Mouse (Mus musculus): ENCODE measurements around the gene Ldb3. TPM values are rescaled to one million over a fixed set of nuclear protein-coding genes. Genes with fewer than 3 reads are reported as not detected.

Gene Ldb3
- polyA plus RNA-seq, 3 experiments from 2014 or later: not detected

- ATAC-seq: no peak
These were observed 83.2 kb downstream of the Ldb3 start for GRCm38 (mm10) chr14:34505309-34505708.

- no peak for ATAC-seq
These were observed 84.1 kb downstream of the Ldb3 start for GRCm38 (mm10) chr14:34504377-34504776.

GRCm38 (mm10) chr14:34503759-34504158 lies 84.7 kb downstream of the Ldb3 start:
- ATAC-seq: no peak

- ATAC-seq: no peak
These were observed 85.2 kb downstream of the Ldb3 start, which contains the start of gene Bmpr1a for GRCm38 (mm10) chr14:34503325-34503647. Bmpr1a (minus strand) TSS chr14:34503341.

- ATAC-seq: peak; percentile 70
These were observed 85.8 kb downstream of the Ldb3 start for GRCm38 (mm10) chr14:34502475-34503324.

- ATAC-seq: peak; percentile 36
These were observed 86.5 kb downstream of the Ldb3 start for GRCm38 (mm10) chr14:34501804-34502474.

GRCm38 (mm10) chr14:34501447-34501803 lies 87.1 kb downstream of the Ldb3 start:
- ATAC-seq: no peak

GRCm38 (mm10) chr14:34500309-34500708 lies 88.2 kb downstream of the Ldb3 start:
- ATAC-seq: no peak

GRCm38 (mm10) chr14:34499664-34500063 lies 88.8 kb downstream of the Ldb3 start:
- no peak for ATAC-seq

GRCm38 (mm10) chr14:34497346-34497745 lies 91.1 kb downstream of the Ldb3 start:
- ATAC-seq: no peak

- no peak for ATAC-seq
These were observed 94.8 kb downstream of the Ldb3 start for GRCm38 (mm10) chr14:34493682-34494081.

- ATAC-seq: no peak
These were observed 95.8 kb downstream of the Ldb3 start for GRCm38 (mm10) chr14:34492688-34493087.

- no peak for ATAC-seq
These were observed 97.5 kb downstream of the Ldb3 start for GRCm38 (mm10) chr14:34490965-34491364.

GRCm38 (mm10) chr14:34489928-34490327 lies 98.6 kb downstream of the Ldb3 start:
- ATAC-seq: no peak

GRCm38 (mm10) chr14:34486169-34486568 lies 102.3 kb downstream of the Ldb3 start:
- ATAC-seq: no peak

- ATAC-seq: no peak
These were observed 104.8 kb downstream of the Ldb3 start for GRCm38 (mm10) chr14:34483469-34484341.

Other genes starting within 250 kb of the Ldb3 start
- not detected for gene Fam25c, start 233.2 kb downstream of the Ldb3 start, polyA plus RNA-seq (2017; shearing (Covaris generic))
- not detected for gene Sncg, start 213.9 kb downstream of the Ldb3 start, polyA plus RNA-seq (2017; shearing (Covaris generic))
- gene Mmrn2, start 213.2 kb downstream of the Ldb3 start, polyA plus RNA-seq (2017; shearing (Covaris generic)): under 1 TPM in 1 of 3 experiments, not detected in 2; 0.11 TPM
- gene Bmpr1a, start 85.3 kb downstream of the Ldb3 start, polyA plus RNA-seq (2017; shearing (Covaris generic)): under 1 TPM; 0.36 to 0.40 (median 0.40) TPM
- gene 9230112D13Rik, start 65.9 kb downstream of the Ldb3 start, polyA plus RNA-seq (2017; shearing (Covaris generic)): not detected
- gene Opn4, start 11.5 kb upstream of the Ldb3 start, polyA plus RNA-seq (2017; shearing (Covaris generic)): not detected
- 10 to 100 TPM; 46.7 to 54.1 (median 47.0) TPM for gene Wapl, start 85.2 kb upstream of the Ldb3 start, polyA plus RNA-seq (2017; shearing (Covaris generic))
- not detected for gene Grid1, start 231.4 kb upstream of the Ldb3 start, polyA plus RNA-seq (2017; shearing (Covaris generic))

All from inflammation-experienced regulatory T-cells, adult 6 months (primary cell).